Mouse (Mus musculus): ENCODE results near the gene Grip1. TPM values are rescaled to one million over a fixed set of nuclear protein-coding genes. Genes with fewer than 3 reads are reported as not detected.

The Grip1 gene
- total and polyA plus RNA-seq, 2 experiments from 2014 or later = 14.3 to 31.2 TPM

GRCm38 (mm10) chr10:120044714-120045234, 591.1 kb downstream of the Grip1 start:
- DNase-seq (ENCODE audit: low spot score) (no peak), ATAC-seq (0 out of 2 replicates have a peak, but pooled peaks have one; percentile 18)
- H3K4me1 ChIP-seq (ENCODE audit: insufficient read depth, low read length) = no peaks in the 10 kb centered on the region
- H3K4me2 ChIP-seq (ENCODE audit: low read depth, low read length) = no peak overlapping the region
- H3K27ac ChIP-seq = no peak overlapping the region
- no peaks in the 10 kb centered on the region for H3K27me3 ChIP-seq (ENCODE audit: insufficient read depth, low read length)
- H3K4me3 ChIP-seq (ENCODE audit: low read length) = no peak overlapping the region
- WGBS = 60% methylated on average over 2 of the region's 2 CpGs
- H3K36me3 ChIP-seq (ENCODE audit: insufficient read depth, low read length) = peaks cover 5% of the 10 kb centered on the region; the same call in 1 of the 2 replicates
- no peaks in the 10 kb centered on the region for H3K9me3 ChIP-seq (ENCODE audit: low read length)
- no peak for TF ChIP-seq CTCF (IDR thresholded peaks at IDR 0.05; ENCODE audit: low read depth)
- no peak overlapping the region for H3K9ac ChIP-seq (replicated peaks; ENCODE audit: low read length)

- Histone ChIP-seq H3K9me3 (ENCODE audit: low read length) (no peaks in the 10 kb centered on the region), H3K36me3 (ENCODE audit: insufficient read depth, low read length) (no peaks in the 10 kb centered on the region), H3K27ac (no peak overlapping the region), H3K9ac (replicated peaks; ENCODE audit: low read length) (no peak overlapping the region), H3K27me3 (ENCODE audit: insufficient read depth, low read length) (no peaks in the 10 kb centered on the region), H3K4me3 (ENCODE audit: low read length) (no peak overlapping the region), H3K4me2 (ENCODE audit: low read depth, low read length) (no peak overlapping the region), H3K4me1 (ENCODE audit: insufficient read depth, low read length) (no peaks in the 10 kb centered on the region)
- no peak for DNase-seq (ENCODE audit: low spot score)
- no peak for TF ChIP-seq CTCF (IDR thresholded peaks at IDR 0.05; ENCODE audit: low read depth)
- whole genome bisulfite sequencing = 75% methylated on average over 10 of the region's 10 CpGs
- no peak for ATAC-seq
Measured at GRCm38 (mm10) chr10:120060579-120061237, 607.1 kb downstream of the Grip1 start.

- TF ChIP-seq CTCF (IDR thresholded peaks at IDR 0.05; ENCODE audit: low read depth) = no peak
- Histone ChIP-seq H3K4me1 (ENCODE audit: insufficient read depth, low read length) (no peaks in the 10 kb centered on the region), H3K9me3 (ENCODE audit: low read length) (no peaks in the 10 kb centered on the region), H3K4me2 (ENCODE audit: low read depth, low read length) (no peak overlapping the region), H3K4me3 (ENCODE audit: low read length) (no peak overlapping the region), H3K27ac (no peak overlapping the region), H3K9ac (replicated peaks; ENCODE audit: low read length) (no peak overlapping the region), H3K27me3 (ENCODE audit: insufficient read depth, low read length) (no peaks in the 10 kb centered on the region), H3K36me3 (ENCODE audit: insufficient read depth, low read length) (no peaks in the 10 kb centered on the region)
- 76% methylated on average over 24 of the region's 24 CpGs for WGBS
- ATAC-seq = 0 out of 2 replicates have a peak, but pooled peaks have one; percentile 15
- no peak for DNase-seq (ENCODE audit: low spot score)
Measured at GRCm38 (mm10) chr10:120061238-120062130, 607.9 kb downstream of the Grip1 start.

GRCm38 (mm10) chr10:120064424-120064823, 610.8 kb downstream of the Grip1 start:
- Histone ChIP-seq H3K9me3 (ENCODE audit: low read length) (no peaks in the 10 kb centered on the region), H3K4me3 (ENCODE audit: low read length) (no peak overlapping the region), H3K4me1 (ENCODE audit: insufficient read depth, low read length) (no peaks in the 10 kb centered on the region), H3K36me3 (ENCODE audit: insufficient read depth, low read length) (no peaks in the 10 kb centered on the region), H3K9ac (replicated peaks; ENCODE audit: low read length) (no peak overlapping the region), H3K27me3 (ENCODE audit: insufficient read depth, low read length) (no peaks in the 10 kb centered on the region), H3K27ac (no peak overlapping the region), H3K4me2 (ENCODE audit: low read depth, low read length) (no peak overlapping the region)
- TF ChIP-seq CTCF (IDR thresholded peaks at IDR 0.05; ENCODE audit: low read depth) = peak; percentile 87
- ATAC-seq (no peak), DNase-seq (ENCODE audit: low spot score) (peak; percentile 57)
- 31% methylated on average over 5 of the region's 5 CpGs for WGBS

GRCm38 (mm10) chr10:120066319-120066718, 612.7 kb downstream of the Grip1 start:
- H3K36me3 ChIP-seq (ENCODE audit: insufficient read depth, low read length) = no peaks in the 10 kb centered on the region
- TF ChIP-seq CTCF (IDR thresholded peaks at IDR 0.05; ENCODE audit: low read depth) = no peak
- no peak overlapping the region for H3K4me3 ChIP-seq (ENCODE audit: low read length)
- no peaks in the 10 kb centered on the region for H3K9me3 ChIP-seq (ENCODE audit: low read length)
- H3K4me2 ChIP-seq (ENCODE audit: low read depth, low read length) = no peak overlapping the region
- ATAC-seq (no peak), DNase-seq (ENCODE audit: low spot score) (no peak)
- 78% methylated on average over 10 of the region's 10 CpGs for WGBS
- no peak overlapping the region for H3K9ac ChIP-seq (replicated peaks; ENCODE audit: low read length)
- H3K4me1 ChIP-seq (ENCODE audit: insufficient read depth, low read length) = no peaks in the 10 kb centered on the region
- no peak overlapping the region for H3K27ac ChIP-seq
- H3K27me3 ChIP-seq (ENCODE audit: insufficient read depth, low read length) = no peaks in the 10 kb centered on the region

GRCm38 (mm10) chr10:120077850-120078249, 624.2 kb downstream of the Grip1 start:
- peak; percentile 35; the same call in 1 of the 2 replicates for ATAC-seq
- H3K9me3 ChIP-seq (ENCODE audit: low read length) = no peaks in the 10 kb centered on the region
- no peak overlapping the region for H3K27ac ChIP-seq
- no peak overlapping the region for H3K4me3 ChIP-seq (ENCODE audit: low read length)
- H3K4me2 ChIP-seq (ENCODE audit: low read depth, low read length) = no peak overlapping the region
- H3K36me3 ChIP-seq (ENCODE audit: insufficient read depth, low read length) = peaks cover 34% of the 10 kb centered on the region
- TF ChIP-seq CTCF (IDR thresholded peaks at IDR 0.05; ENCODE audit: low read depth) = no peak
- no peak overlapping the region for H3K9ac ChIP-seq (replicated peaks; ENCODE audit: low read length)
- WGBS = 71% methylated on average over 3 of the region's 3 CpGs
- H3K4me1 ChIP-seq (ENCODE audit: insufficient read depth, low read length) = no peaks in the 10 kb centered on the region
- DNase-seq (ENCODE audit: low spot score) = no peak
- no peaks in the 10 kb centered on the region for H3K27me3 ChIP-seq (ENCODE audit: insufficient read depth, low read length)

Measured in hindbrain, postnatal 0 days (tissue).